Mouse (Mus musculus) small intestine, adult 2 months (tissue): ENCODE measurements around the gene Hdac1.

Experiments
- CTCF ChIP-seq: fragments of 200-500 bp; IDR thresholded peaks from 2 replicates; pipeline ENCODE4 v1.5.1; 2012; ENCODE audit warnings: low read depth, mild to moderate bottlenecking, control low read depth, inconsistent platforms, low read length, moderate library complexity, mixed read lengths; ENCODE audit not compliant: insufficient replicate concordance, insufficient read length; ENCODE audit errors: extremely low read depth
- POLR2A ChIP-seq: fragments of 200-500 bp; IDR thresholded peaks from 2 replicates; pipeline ENCODE4 v1.6.1; 2012; ENCODE audit warnings: low read depth, mild to moderate bottlenecking, control low read depth, inconsistent platforms, low read length, moderate library complexity

- TF ChIP-seq CTCF, result no peak
- TF ChIP-seq POLR2A, result no peak
Observed at GRCm38 (mm10) chr4:129479863-129480262, 62.6 kb downstream of the Hdac1 start.
